Mouse (Mus musculus): ENCODE data around the gene AC170998.1. TPM values are rescaled to one million over a fixed set of nuclear protein-coding genes. Genes with fewer than 3 reads are reported as not detected.

The AC170998.1 gene
- polyA plus RNA-seq, 1 experiment from 2014 or later: 2.7 TPM

GRCm38 (mm10) chr17:28739244-28739643 lies 13.4 kb downstream of the AC170998.1 start:
- 94% methylated on average over 6 of the region's 6 CpGs for WGBS
- Histone ChIP-seq H3K4me1 (replicated peaks; ENCODE audit: control insufficient read depth, insufficient read depth, low read length) (no peaks in the 10 kb centered on the region), H3K9ac (ENCODE audit: low read length) (no peak overlapping the region), H3K4me2 (ENCODE audit: low read depth, low read length) (no peak overlapping the region), H3K27ac (ENCODE audit: low read length) (no peak overlapping the region), H3K4me3 (ENCODE audit: low read length) (no peak overlapping the region), H3K27me3 (ENCODE audit: control insufficient read depth, insufficient read depth, low read depth, low read length) (no peaks in the 10 kb centered on the region), H3K9me3 (ENCODE audit: control insufficient read depth, low read length) (no peaks in the 10 kb centered on the region), H3K36me3 (ENCODE audit: control insufficient read depth, insufficient read depth, low read length) (peaks cover 44% of the 10 kb centered on the region)
- no peak for ATAC-seq (ENCODE audit: low read depth)

DNA sequence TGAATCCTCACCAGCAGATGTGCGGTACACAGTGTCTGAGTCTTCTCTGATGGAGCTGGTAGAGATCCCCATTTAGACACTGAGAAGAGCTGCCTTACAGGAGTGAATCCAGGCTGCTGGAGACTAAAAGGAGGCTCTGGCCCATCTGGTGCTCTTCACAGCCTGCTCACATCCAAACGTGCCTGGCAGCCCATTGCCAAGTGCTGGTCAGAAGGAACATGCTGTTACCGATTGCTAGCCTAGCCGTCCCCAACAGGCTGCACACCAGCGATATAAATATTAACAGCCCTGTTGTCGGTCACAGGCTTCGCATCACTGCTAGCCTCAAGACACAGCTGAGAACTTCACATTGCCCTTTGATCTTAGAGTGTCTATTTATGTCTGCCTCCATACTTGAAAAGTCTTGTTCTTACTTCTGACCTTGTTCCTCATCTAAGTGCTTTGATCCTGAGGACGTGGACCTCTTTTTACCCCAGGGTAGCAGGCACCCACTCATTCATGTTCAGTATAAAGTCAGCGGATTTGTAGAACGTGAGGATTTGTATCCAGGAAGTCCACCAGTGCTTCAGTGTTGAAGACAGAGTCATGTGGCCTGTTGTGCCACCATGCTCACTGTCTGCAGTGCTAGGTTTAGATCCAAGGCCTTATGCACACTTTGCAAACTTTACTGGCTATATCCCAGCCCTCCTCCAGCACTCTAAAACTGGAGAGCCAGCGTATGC lies 17.4 kb downstream of the AC170998.1 start:
- peak; percentile 77 for ATAC-seq (ENCODE audit: low read depth)
- no peak overlapping the region for H3K27ac ChIP-seq (ENCODE audit: low read length)

GRCm38 (mm10) chr17:28743916-28744315 lies 18.0 kb downstream of the AC170998.1 start:
- H3K36me3 ChIP-seq (ENCODE audit: control insufficient read depth, insufficient read depth, low read length): peaks cover 54% of the 10 kb centered on the region
- no peak for ATAC-seq (ENCODE audit: low read depth)
- H3K27me3 ChIP-seq (ENCODE audit: control insufficient read depth, insufficient read depth, low read depth, low read length): no peaks in the 10 kb centered on the region
- H3K9me3 ChIP-seq (ENCODE audit: control insufficient read depth, low read length): no peaks in the 10 kb centered on the region
- H3K27ac ChIP-seq (ENCODE audit: low read length): no peak overlapping the region
- no peak overlapping the region for H3K9ac ChIP-seq (ENCODE audit: low read length)
- no peak overlapping the region for H3K4me3 ChIP-seq (ENCODE audit: low read length)
- no peak overlapping the region for H3K4me2 ChIP-seq (ENCODE audit: low read depth, low read length)
- WGBS: 91% methylated on average over 9 of the region's 9 CpGs
- no peaks in the 10 kb centered on the region for H3K4me1 ChIP-seq (replicated peaks; ENCODE audit: control insufficient read depth, insufficient read depth, low read length)

More for the DNA sequence above, 17.4 kb downstream of the AC170998.1 start:
- no peaks in the 10 kb centered on the region for H3K27me3 ChIP-seq (ENCODE audit: control insufficient read depth, insufficient read depth, low read depth, low read length)
- H3K4me3 ChIP-seq (ENCODE audit: low read length): no peak overlapping the region
- H3K36me3 ChIP-seq (ENCODE audit: control insufficient read depth, insufficient read depth, low read length): peaks cover 52% of the 10 kb centered on the region
- WGBS: 68% methylated on average over 11 of the region's 11 CpGs
- H3K4me2 ChIP-seq (ENCODE audit: low read depth, low read length): no peak overlapping the region
- no peak overlapping the region for H3K9ac ChIP-seq (ENCODE audit: low read length)
- H3K4me1 ChIP-seq (replicated peaks; ENCODE audit: control insufficient read depth, insufficient read depth, low read length): no peaks in the 10 kb centered on the region
- no peaks in the 10 kb centered on the region for H3K9me3 ChIP-seq (ENCODE audit: control insufficient read depth, low read length)

DNA sequence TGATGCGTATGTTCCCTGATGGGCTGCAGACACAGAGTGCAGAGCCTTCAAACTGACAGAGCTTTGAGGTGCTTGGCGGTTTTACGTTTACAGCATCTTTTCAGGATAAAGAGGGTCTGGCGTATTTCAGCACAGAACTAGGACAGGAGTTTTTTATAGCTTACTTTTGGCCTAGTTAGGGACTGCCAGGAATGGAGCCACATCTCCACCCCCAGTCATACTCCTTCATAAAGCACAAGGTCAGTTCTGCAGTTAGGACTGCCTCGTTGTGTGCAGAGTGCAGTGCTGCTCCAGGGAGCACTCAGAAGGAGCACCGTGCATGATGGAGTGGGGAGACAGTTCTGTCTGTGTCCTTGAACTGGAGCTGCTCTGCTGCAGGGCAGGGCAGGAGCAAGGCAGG lies 19.9 kb downstream of the AC170998.1 start:
- Histone ChIP-seq H3K4me1 (replicated peaks; ENCODE audit: control insufficient read depth, insufficient read depth, low read length) (no peaks in the 10 kb centered on the region), H3K27ac (ENCODE audit: low read length) (no peak overlapping the region), H3K27me3 (ENCODE audit: control insufficient read depth, insufficient read depth, low read depth, low read length) (no peaks in the 10 kb centered on the region), H3K4me3 (ENCODE audit: low read length) (no peak overlapping the region), H3K9ac (ENCODE audit: low read length) (no peak overlapping the region), H3K36me3 (ENCODE audit: control insufficient read depth, insufficient read depth, low read length) (peaks cover 51% of the 10 kb centered on the region), H3K9me3 (ENCODE audit: control insufficient read depth, low read length) (no peaks in the 10 kb centered on the region), H3K4me2 (ENCODE audit: low read depth, low read length) (no peak overlapping the region)
- no peak for ATAC-seq (ENCODE audit: low read depth)
- 83% methylated on average over 6 of the region's 6 CpGs for WGBS

DNA sequence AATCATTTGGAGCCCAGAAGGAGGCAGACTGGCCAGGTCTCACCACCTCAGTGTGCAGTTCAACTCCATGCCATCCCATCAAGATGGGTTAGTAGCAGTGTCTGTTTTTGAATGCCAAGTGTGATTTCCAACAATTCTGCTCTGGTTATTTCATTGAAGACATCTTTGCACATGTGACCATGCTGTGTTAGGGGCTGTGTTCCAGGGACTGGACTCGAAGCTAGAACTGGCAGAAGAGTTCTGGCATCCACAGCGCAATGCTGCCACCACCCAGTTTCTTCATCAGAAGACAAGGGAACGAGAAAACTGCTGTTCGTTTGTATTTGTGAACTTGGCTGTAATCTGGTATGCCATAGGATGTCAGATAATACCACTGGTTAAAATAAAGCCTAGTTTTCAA lies 22.1 kb downstream of the AC170998.1 start:
- Histone ChIP-seq H3K4me3 (ENCODE audit: low read length) (no peak overlapping the region), H3K27ac (ENCODE audit: low read length) (no peak overlapping the region), H3K27me3 (ENCODE audit: control insufficient read depth, insufficient read depth, low read depth, low read length) (no peaks in the 10 kb centered on the region), H3K4me2 (ENCODE audit: low read depth, low read length) (no peak overlapping the region), H3K9ac (ENCODE audit: low read length) (no peak overlapping the region), H3K4me1 (replicated peaks; ENCODE audit: control insufficient read depth, insufficient read depth, low read length) (no peaks in the 10 kb centered on the region), H3K36me3 (ENCODE audit: control insufficient read depth, insufficient read depth, low read length) (peaks cover 32% of the 10 kb centered on the region), H3K9me3 (ENCODE audit: control insufficient read depth, low read length) (no peaks in the 10 kb centered on the region)
- no peak for ATAC-seq (ENCODE audit: low read depth)
- WGBS: 84% methylated on average over 4 of the region's 4 CpGs

GRCm38 (mm10) chr17:28750580-28750979 lies 24.7 kb downstream of the AC170998.1 start:
- no peak for ATAC-seq (ENCODE audit: low read depth)
- Histone ChIP-seq H3K9me3 (ENCODE audit: control insufficient read depth, low read length) (no peaks in the 10 kb centered on the region), H3K9ac (ENCODE audit: low read length) (no peak overlapping the region), H3K4me3 (ENCODE audit: low read length) (no peak overlapping the region), H3K4me1 (replicated peaks; ENCODE audit: control insufficient read depth, insufficient read depth, low read length) (no peaks in the 10 kb centered on the region), H3K36me3 (ENCODE audit: control insufficient read depth, insufficient read depth, low read length) (peaks cover 9% of the 10 kb centered on the region), H3K27ac (ENCODE audit: low read length) (no peak overlapping the region), H3K27me3 (ENCODE audit: control insufficient read depth, insufficient read depth, low read depth, low read length) (no peaks in the 10 kb centered on the region), H3K4me2 (ENCODE audit: low read depth, low read length) (no peak overlapping the region)
- WGBS: 70% methylated on average over 6 of the region's 6 CpGs

- Histone ChIP-seq H3K4me2 (ENCODE audit: low read depth, low read length) (no peak overlapping the region), H3K9ac (ENCODE audit: low read length) (no peak overlapping the region), H3K4me3 (ENCODE audit: low read length) (no peak overlapping the region), H3K27ac (ENCODE audit: low read length) (no peak overlapping the region), H3K9me3 (ENCODE audit: control insufficient read depth, low read length) (no peaks in the 10 kb centered on the region), H3K4me1 (replicated peaks; ENCODE audit: control insufficient read depth, insufficient read depth, low read length) (no peaks in the 10 kb centered on the region), H3K27me3 (ENCODE audit: control insufficient read depth, insufficient read depth, low read depth, low read length) (no peaks in the 10 kb centered on the region), H3K36me3 (ENCODE audit: control insufficient read depth, insufficient read depth, low read length) (no peaks in the 10 kb centered on the region)
- ATAC-seq (ENCODE audit: low read depth): no peak
- 62% methylated on average over 5 of the region's 5 CpGs for WGBS
These were observed 30.6 kb downstream of the AC170998.1 start for GRCm38 (mm10) chr17:28756447-28756846.

DNA sequence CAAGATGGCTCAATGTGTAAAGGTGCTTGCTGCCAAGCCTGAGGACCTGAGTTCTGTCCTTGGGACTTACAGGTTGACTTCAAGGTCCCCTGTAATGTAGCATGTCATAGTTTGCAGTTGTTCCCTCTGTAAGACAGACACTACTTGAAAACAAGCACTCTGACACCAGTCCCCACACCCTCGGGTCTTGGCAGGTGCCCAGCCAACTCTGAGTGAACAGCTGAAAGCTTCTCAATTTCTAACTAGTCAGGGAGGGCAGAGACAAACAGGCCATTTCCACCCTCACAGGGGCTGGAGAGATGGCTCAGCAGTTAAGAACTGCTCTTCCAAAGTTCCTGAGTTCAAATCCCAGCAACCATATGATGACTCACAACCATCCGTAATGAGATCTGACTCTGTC lies 31.6 kb downstream of the AC170998.1 start:
- no peaks in the 10 kb centered on the region for H3K27me3 ChIP-seq (ENCODE audit: control insufficient read depth, insufficient read depth, low read depth, low read length)
- no peak overlapping the region for H3K27ac ChIP-seq (ENCODE audit: low read length)
- no peaks in the 10 kb centered on the region for H3K9me3 ChIP-seq (ENCODE audit: control insufficient read depth, low read length)
- no peak overlapping the region for H3K4me2 ChIP-seq (ENCODE audit: low read depth, low read length)
- 59% methylated on average over 2 of the region's 2 CpGs for whole genome bisulfite sequencing
- ATAC-seq (ENCODE audit: low read depth): no peak
- H3K9ac ChIP-seq (ENCODE audit: low read length): no peak overlapping the region
- H3K36me3 ChIP-seq (ENCODE audit: control insufficient read depth, insufficient read depth, low read length): no peaks in the 10 kb centered on the region
- H3K4me3 ChIP-seq (ENCODE audit: low read length): no peak overlapping the region
- no peaks in the 10 kb centered on the region for H3K4me1 ChIP-seq (replicated peaks; ENCODE audit: control insufficient read depth, insufficient read depth, low read length)

DNA sequence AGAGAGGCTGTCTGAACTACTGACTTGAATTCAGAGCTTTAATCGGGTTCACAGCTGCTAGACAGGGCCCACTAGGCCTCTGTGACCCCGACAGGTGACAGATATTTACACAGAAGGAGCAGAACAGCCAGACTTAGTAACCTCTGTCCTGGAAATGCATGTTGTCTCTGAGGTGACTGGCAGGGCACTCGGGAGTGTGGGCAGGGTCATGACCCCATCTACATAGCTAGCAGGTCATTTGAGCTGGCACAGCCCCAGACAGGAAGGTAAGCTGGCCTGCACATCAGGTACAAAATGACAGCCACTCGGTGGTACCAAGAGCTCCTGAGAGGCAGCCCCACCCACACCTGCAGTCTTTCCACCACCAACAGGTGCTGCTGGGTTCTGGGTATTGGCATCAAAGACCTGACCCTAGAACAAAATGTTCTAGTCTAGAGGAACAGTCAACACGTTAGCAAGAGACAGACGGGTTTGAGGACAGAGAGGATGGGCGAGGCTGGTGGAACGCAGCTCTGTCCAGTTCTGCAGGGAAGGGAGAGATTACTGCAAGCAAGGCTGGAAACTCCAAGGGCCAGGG lies 34.9 kb downstream of the AC170998.1 start:
- ATAC-seq (ENCODE audit: low read depth): no peak
- no peaks in the 10 kb centered on the region for H3K9me3 ChIP-seq (ENCODE audit: control insufficient read depth, low read length)
- WGBS: 49% methylated on average over 8 of the region's 8 CpGs

More for the DNA sequence above, 34.9 kb downstream of the AC170998.1 start:
- no peak overlapping the region for H3K9ac ChIP-seq (ENCODE audit: low read length)
- H3K4me1 ChIP-seq (replicated peaks; ENCODE audit: control insufficient read depth, insufficient read depth, low read length): no peaks in the 10 kb centered on the region
- no peaks in the 10 kb centered on the region for H3K36me3 ChIP-seq (ENCODE audit: control insufficient read depth, insufficient read depth, low read length)
- H3K27me3 ChIP-seq (ENCODE audit: control insufficient read depth, insufficient read depth, low read depth, low read length): no peaks in the 10 kb centered on the region
- H3K4me3 ChIP-seq (ENCODE audit: low read length): no peak overlapping the region
- no peak overlapping the region for H3K4me2 ChIP-seq (ENCODE audit: low read depth, low read length)
- no peak overlapping the region for H3K27ac ChIP-seq (ENCODE audit: low read length)

Data from lung, embryonic 16.5 days (tissue).